Mouse (Mus musculus): ENCODE results near the gene Ahcy. TPM values are rescaled to one million over a fixed set of nuclear protein-coding genes. Genes with fewer than 3 reads are reported as not detected.
"Not testable (repeated sequence)": the region's sequence is repeated elsewhere in the genome, so short reads cannot be mapped to it uniquely, and the experiment has no call there.

Gene Ahcy
- 110 and 114 TPM in 2 replicates for polyA plus RNA-seq (2015; fragmentation: Nextera tagmentation; extraction: Ambion mirVana)

- WGBS = under 1% methylated on average over 56 of the region's 56 CpGs
- peak within 1 kb of the TSS; percentile 76 for H3K4me2 ChIP-seq (replicated peaks)
- peak within 1 kb of the TSS; percentile 67 for H3K4me3 ChIP-seq (replicated peaks)
- peak; percentile 96 for ATAC-seq
- no peaks in the 10 kb centered on the region for H3K9me3 ChIP-seq
- H3K4me1 ChIP-seq (replicated peaks) = peaks cover 27% of the 10 kb centered on the region
- no peaks in the 10 kb centered on the region for H3K27me3 ChIP-seq (replicated peaks)
- H3K27ac ChIP-seq = peak within 1 kb of the TSS; percentile 86
- H3K9ac ChIP-seq = peak within 1 kb of the TSS; percentile 87
- no peaks in the 10 kb centered on the region for H3K36me3 ChIP-seq
Measured at GRCm38 (mm10) chr2:155073978-155074765, at the start of gene Ahcy. Ahcy (minus strand) TSS chr2:155074497.

GRCm38 (mm10) chr2:155115216-155115830, 41.0 kb upstream of the Ahcy start:
- Histone ChIP-seq H3K27me3 (replicated peaks) (no peaks in the 10 kb centered on the region), H3K4me3 (replicated peaks) (no peak overlapping the region), H3K9ac (no peak overlapping the region), H3K36me3 (no peaks in the 10 kb centered on the region), H3K4me2 (replicated peaks) (no peak overlapping the region), H3K27ac (no peak overlapping the region), H3K4me1 (replicated peaks) (no peaks in the 10 kb centered on the region), H3K9me3 (no peaks in the 10 kb centered on the region)
- ATAC-seq = no peak
- 67% methylated on average over 7 of the region's 7 CpGs for WGBS

GRCm38 (mm10) chr2:155107276-155107675, 33.0 kb upstream of the Ahcy start:
- not testable (repeated sequence) for H3K36me3 ChIP-seq; H3K4me1 ChIP-seq (replicated peaks); ATAC-seq; H3K9ac ChIP-seq; H3K27me3 ChIP-seq (replicated peaks); H3K4me2 ChIP-seq (replicated peaks); H3K27ac ChIP-seq; H3K9me3 ChIP-seq; H3K4me3 ChIP-seq (replicated peaks)
- WGBS = 85% methylated on average over 9 of the region's 9 CpGs

- Histone ChIP-seq H3K4me1 (replicated peaks) (no peaks in the 10 kb centered on the region), H3K27me3 (replicated peaks) (no peaks in the 10 kb centered on the region), H3K27ac (0 out of 2 replicates have a peak overlapping the region, but pooled peaks have one; percentile 9), H3K4me3 (replicated peaks) (no peak overlapping the region), H3K4me2 (replicated peaks) (no peak overlapping the region), H3K9me3 (no peaks in the 10 kb centered on the region), H3K36me3 (no peaks in the 10 kb centered on the region), H3K9ac (no peak overlapping the region)
- WGBS = 78% methylated on average over 6 of the region's 6 CpGs
- no peak for ATAC-seq
Measured at GRCm38 (mm10) chr2:155103607-155104006, 29.3 kb upstream of the Ahcy start.

GRCm38 (mm10) chr2:155101761-155102181, 27.5 kb upstream of the Ahcy start:
- WGBS = 50% methylated on average over 6 of the region's 6 CpGs

GRCm38 (mm10) chr2:155100796-155101259, 26.5 kb upstream of the Ahcy start:
- Histone ChIP-seq H3K9ac (no peak overlapping the region), H3K27ac (peak overlapping the region; percentile 73), H3K36me3 (no peaks in the 10 kb centered on the region), H3K27me3 (replicated peaks) (no peaks in the 10 kb centered on the region), H3K4me1 (replicated peaks) (no peaks in the 10 kb centered on the region), H3K9me3 (no peaks in the 10 kb centered on the region), H3K4me3 (replicated peaks) (no peak overlapping the region), H3K4me2 (replicated peaks) (no peak overlapping the region)
- ATAC-seq = peak; percentile 60
- WGBS = 56% methylated on average over 3 of the region's 3 CpGs

More at GRCm38 (mm10) chr2:155101761-155102181, 27.5 kb upstream of the Ahcy start:
- peak; percentile 60 for ATAC-seq
- no peak overlapping the region for H3K4me3 ChIP-seq (replicated peaks)
- H3K4me2 ChIP-seq (replicated peaks) = peak overlapping the region; percentile 37
- H3K9me3 ChIP-seq = no peaks in the 10 kb centered on the region
- H3K36me3 ChIP-seq = no peaks in the 10 kb centered on the region
- no peak overlapping the region for H3K9ac ChIP-seq
- H3K4me1 ChIP-seq (replicated peaks) = no peaks in the 10 kb centered on the region
- H3K27ac ChIP-seq = peak overlapping the region; percentile 78
- H3K27me3 ChIP-seq (replicated peaks) = no peaks in the 10 kb centered on the region

- 67% methylated on average over 14 of the region's 14 CpGs for WGBS
- Histone ChIP-seq H3K36me3 (no peaks in the 10 kb centered on the region), H3K9ac (no peak overlapping the region), H3K4me1 (replicated peaks) (no peaks in the 10 kb centered on the region), H3K9me3 (no peaks in the 10 kb centered on the region), H3K4me3 (replicated peaks) (no peak overlapping the region), H3K4me2 (replicated peaks) (no peak overlapping the region), H3K27ac (peak overlapping the region; percentile 73), H3K27me3 (replicated peaks) (no peaks in the 10 kb centered on the region)
- peak; percentile 72 for ATAC-seq
Measured at GRCm38 (mm10) chr2:155099994-155100795, 25.9 kb upstream of the Ahcy start.

- Histone ChIP-seq H3K4me1 (replicated peaks) (no peaks in the 10 kb centered on the region), H3K9me3 (no peaks in the 10 kb centered on the region), H3K27me3 (replicated peaks) (no peaks in the 10 kb centered on the region), H3K27ac (peak overlapping the region; percentile 73; the same call in 1 of the 2 replicates), H3K36me3 (no peaks in the 10 kb centered on the region), H3K9ac (no peak overlapping the region), H3K4me2 (replicated peaks) (no peak overlapping the region), H3K4me3 (replicated peaks) (no peak overlapping the region)
- WGBS = 67% methylated on average over 7 of the region's 7 CpGs
- no peak for ATAC-seq
Measured at GRCm38 (mm10) chr2:155099421-155099820, 25.1 kb upstream of the Ahcy start.

GRCm38 (mm10) chr2:155098720-155099380, 24.6 kb upstream of the Ahcy start:
- no peak overlapping the region for H3K27ac ChIP-seq
- H3K4me3 ChIP-seq (replicated peaks) = no peak overlapping the region
- no peaks in the 10 kb centered on the region for H3K36me3 ChIP-seq
- H3K27me3 ChIP-seq (replicated peaks) = no peaks in the 10 kb centered on the region
- H3K4me1 ChIP-seq (replicated peaks) = no peaks in the 10 kb centered on the region
- H3K9ac ChIP-seq = no peak overlapping the region
- no peak overlapping the region for H3K4me2 ChIP-seq (replicated peaks)
- no peak for ATAC-seq
- H3K9me3 ChIP-seq = no peaks in the 10 kb centered on the region
- 82% methylated on average over 9 of the region's 9 CpGs for WGBS

GRCm38 (mm10) chr2:155093418-155093817, 19.1 kb upstream of the Ahcy start:
- Histone ChIP-seq H3K4me1 (replicated peaks) (0 out of 2 replicates have a peak, but pooled peaks cover 3% of the 10 kb centered on the region), H3K27me3 (replicated peaks) (no peaks in the 10 kb centered on the region), H3K9ac (no peak overlapping the region), H3K4me3 (replicated peaks) (no peak overlapping the region), H3K36me3 (no peaks in the 10 kb centered on the region), H3K9me3 (no peaks in the 10 kb centered on the region), H3K27ac (no peak overlapping the region), H3K4me2 (replicated peaks) (no peak overlapping the region)
- 59% methylated on average over 4 of the region's 4 CpGs for WGBS
- ATAC-seq = no peak

GRCm38 (mm10) chr2:155091743-155092075, 17.4 kb upstream of the Ahcy start:
- no peaks in the 10 kb centered on the region for H3K9me3 ChIP-seq
- H3K36me3 ChIP-seq = no peaks in the 10 kb centered on the region
- no peaks in the 10 kb centered on the region for H3K27me3 ChIP-seq (replicated peaks)
- no peak overlapping the region for H3K27ac ChIP-seq
- ATAC-seq = no peak
- H3K4me1 ChIP-seq (replicated peaks) = 0 out of 2 replicates have a peak, but pooled peaks cover 3% of the 10 kb centered on the region
- WGBS = 83% methylated on average over 3 of the region's 3 CpGs
- no peak overlapping the region for H3K4me3 ChIP-seq (replicated peaks)
- H3K4me2 ChIP-seq (replicated peaks) = no peak overlapping the region
- no peak overlapping the region for H3K9ac ChIP-seq
